Mouse (Mus musculus): ENCODE measurements around the gene Dync1li1. TPM values are rescaled to one million over a fixed set of nuclear protein-coding genes. Genes with fewer than 3 reads are reported as not detected.

Gene Dync1li1
- 14.4 and 15.4 TPM in 2 replicates for polyA plus RNA-seq (2012; ENCODE audit: low replicate concordance)

GRCm38 (mm10) chr9:114688252-114688952 is at the start of gene Dync1li1:
Dync1li1 (plus strand) TSS chr9:114688790.

GRCm38 (mm10) chr9:114639839-114640646 is 48.5 kb upstream of the Dync1li1 start, which contains the start of gene Cnot10:
Cnot10 (minus strand) TSS chr9:114640184.

GRCm38 (mm10) chr9:114731011-114731755 is 42.6 kb downstream of the Dync1li1 start, which contains the start of gene Cmtm6:
Cmtm6 (plus strand) TSS chr9:114731116.

Other genes with a start within 250 kb of the Dync1li1 start
- gene Ccr4, start 183.9 kb upstream of the Dync1li1 start, polyA plus RNA-seq (2012; ENCODE audit: low replicate concordance), result not detected in 2 replicates
- gene C130032M10Rik, start 173.1 kb upstream of the Dync1li1 start, polyA plus RNA-seq (2012; ENCODE audit: low replicate concordance), result not detected in 2 replicates
- gene Trim71, start 124.4 kb upstream of the Dync1li1 start, polyA plus RNA-seq (2012; ENCODE audit: low replicate concordance), result 0.05 and 0.06 TPM in 2 replicates
- 17.2 and 19.0 TPM in 2 replicates for gene Cnot10, start 48.6 kb upstream of the Dync1li1 start, polyA plus RNA-seq (2012; ENCODE audit: low replicate concordance)
- 4.8 and 9.0 TPM in 2 replicates for gene Cmtm6, start 42.3 kb downstream of the Dync1li1 start, polyA plus RNA-seq (2012; ENCODE audit: low replicate concordance)
- 38.4 and 59.8 TPM in 2 replicates for gene Cmtm7, start 93.1 kb downstream of the Dync1li1 start, polyA plus RNA-seq (2012; ENCODE audit: low replicate concordance)
- 3.0 and 5.0 TPM in 2 replicates for gene Cmtm8, start 155.4 kb downstream of the Dync1li1 start, polyA plus RNA-seq (2012; ENCODE audit: low replicate concordance)
- gene Gpd1l, start 245.2 kb downstream of the Dync1li1 start, polyA plus RNA-seq (2012; ENCODE audit: low replicate concordance), result 9.7 and 10.6 TPM in 2 replicates

All from leukemia stem cell, adult 10-12 weeks (primary cell).